Comparison of ENCODE assay signal across 26 mouse cellular contexts in genomic region chr4:48760625-48761024, GRCm38 (mm10).
DNase-seq lines count a peak whose midpoint lies in the region; ATAC-seq and TF ChIP-seq lines count a peak whose summit lies in the region.
"Had no signal": no experiment of that assay in that cellular context is flagged by ENCODE, and none has a peak within 500 bp of the region (broad histone marks: within the 10 kb centered on the region; RNA-seq: fewer than 3 reads in every experiment).

No protein-coding gene starts in this region.

- no peak overlapping the region for H3K27ac ChIP-seq in layer of hippocampus, adult 2 months
- H3K27ac ChIP-seq: embryonic facial prominence, embryonic 13.5 days; embryonic facial prominence, embryonic 15.5 days; forebrain, embryonic 10.5 days; forebrain, embryonic 12.5 days had no signal

- TF ChIP-seq CTCF in layer of hippocampus, adult 2 months (conservative IDR thresholded peaks at IDR 0.05), result no peak

- peak; percentile 55; the same call in 1 of the 2 replicates for ATAC-seq in frontal cortex, adult (ENCODE audit: low TSS enrichment)
- ATAC-seq: activated CD4-positive, CD25-positive, alpha-beta regulatory T cell, adult 4 months; CD4-positive, CD25-positive, alpha-beta regulatory T cell, adult 4 months; forebrain, embryonic 14.5 days; forebrain, embryonic 16.5 days; Patski had no signal

- H3K4me3 ChIP-seq in layer of hippocampus, adult 2 months, result no peak overlapping the region
- H3K4me3 ChIP-seq: embryonic facial prominence, embryonic 13.5 days; embryonic facial prominence, embryonic 15.5 days; erythroblast, embryonic 14.5 days; forebrain, embryonic 10.5 days; forebrain, embryonic 12.5 days had no signal

- no peak for DNase-seq in frontal cortex, postnatal 25 days (ENCODE audit: low spot score in 2 of 2)
- DNase-seq in right cerebral cortex, adult 18-20 months, result peak; percentile 19
- DNase-seq in right cerebral cortex, postnatal 10 days (ENCODE audit: low spot score in 2 of 2), result no peak
- DNase-seq in layer of hippocampus, adult 2 months (ENCODE audit: low spot score in 2 of 2), result no peak
- DNase-seq: adrenal gland, adult 8-10 months; adrenal gland, postnatal 14 days; adrenal gland, postnatal 36 days; B cell, adult 2 months; cerebellum, adult 11 months; cerebellum, adult 18-20 months; cerebellum, adult 8-10 months; cerebellum, adult 9-11 months; cerebellum, postnatal 14 days; cerebellum, postnatal 36 days; embryo, embryonic 11 days had no signal
